Mouse (Mus musculus): ENCODE results near the gene Vmn1r224.

DNA sequence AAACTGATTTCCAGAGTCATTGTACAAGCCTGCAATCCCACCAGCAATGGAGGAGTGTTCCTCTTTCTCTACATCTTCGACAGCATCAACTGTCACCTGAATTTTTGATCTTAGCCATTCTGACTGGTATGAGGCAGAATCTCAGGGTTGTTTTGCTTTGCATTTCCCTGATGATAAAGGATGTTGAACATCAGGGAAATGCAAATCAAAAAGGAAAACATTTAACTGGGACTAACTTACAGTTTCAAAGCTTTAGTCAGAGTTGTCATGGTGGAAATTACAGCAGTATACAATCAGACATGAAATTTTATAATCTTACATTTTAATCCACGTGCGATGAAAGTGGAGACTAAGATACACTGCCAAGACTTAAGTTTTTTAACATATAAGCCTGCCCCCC, 59.4 kb downstream of the Vmn1r224 start:
- no peak for TF ChIP-seq CTCF (IDR thresholded peaks at IDR 0.05; ENCODE audit: control insufficient read depth, insufficient read depth, low read length)
- no peak for TF ChIP-seq POLR2A (IDR thresholded peaks at IDR 0.05; ENCODE audit: borderline replicate concordance, control insufficient read depth, low read depth, low read length)

All from bone marrow, adult 2 months (tissue).